Mouse (Mus musculus) granulocyte monocyte progenitor cell, adult 5-6 weeks (primary cell): ENCODE data around the gene Plekha5. TPM values are rescaled to one million over a fixed set of nuclear protein-coding genes. Genes with fewer than 3 reads are reported as not detected.
"Not testable (repeated sequence)": the region's sequence is repeated elsewhere in the genome, so short reads cannot be mapped to it uniquely, and the experiment has no call there.

Experiments used
- ATAC-seq: replicated peaks from 2 replicates; pipeline ENCODE4 v1.8.0; 2016; ENCODE audit warnings: mild to moderate bottlenecking, moderate TSS enrichment, inconsistent platforms; ENCODE audit not compliant: poor library complexity, severe bottlenecking
- total RNA-seq, 2 experiments: library from RNA; stranded (forward) in 1 of 2; stranded (reverse) in 1 of 2; fragments of 200-712, 200-1000 nt in 1 of 2; fragments of >200 nt in 1 of 2; fragmentation: Nextera tagmentation in 1 of 2; gene quantifications; 2 replicates each; pipeline ENCODE4 v1.2.3; 2014 to 2017

The Plekha5 gene
- total RNA-seq, 2 experiments from 2014 or later, result 5.5 to 15.4 TPM

DNA sequence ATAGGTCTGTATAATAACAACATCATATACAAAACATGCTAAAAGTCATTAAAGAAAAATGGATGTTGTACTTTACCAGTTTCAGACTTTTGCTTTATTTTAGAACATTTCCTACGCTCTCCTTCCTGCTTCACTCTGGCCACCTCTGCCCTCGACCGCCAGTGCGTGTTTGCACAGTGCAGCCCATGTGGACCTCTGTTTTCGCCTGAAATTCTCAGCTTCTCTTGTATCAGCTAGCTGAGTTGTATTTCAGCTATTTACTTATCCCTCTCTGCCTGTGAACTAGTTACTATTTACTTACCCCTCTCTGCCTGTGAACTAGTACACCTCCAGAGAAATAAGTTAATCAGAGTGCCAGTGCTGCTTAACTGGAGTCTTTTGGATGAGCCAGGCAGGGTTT lies 62.8 kb downstream of the Plekha5 start:
- ATAC-seq, result no peak

DNA sequence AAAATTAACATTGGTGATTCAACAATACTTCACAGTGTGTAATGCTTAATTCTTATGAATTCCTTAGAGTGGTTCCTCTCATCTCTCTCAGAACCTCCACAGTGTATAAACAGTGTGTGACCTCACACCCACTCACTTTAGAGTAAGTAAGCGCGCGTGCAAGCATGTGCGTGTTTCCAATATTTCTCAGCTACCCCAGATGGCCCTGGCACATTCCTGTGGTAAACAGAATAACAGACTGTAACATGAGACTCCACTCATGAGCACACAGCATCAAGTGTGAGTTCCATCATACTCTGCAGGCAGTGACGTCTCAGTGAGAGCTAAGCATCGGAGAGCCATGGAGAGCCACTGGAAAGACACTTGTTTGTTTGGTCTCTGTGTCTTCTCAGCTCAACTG lies 63.6 kb downstream of the Plekha5 start:
- no peak for ATAC-seq

GRCm38 (mm10) chr6:140488673-140489072 lies 64.8 kb downstream of the Plekha5 start:
- no peak for ATAC-seq

DNA sequence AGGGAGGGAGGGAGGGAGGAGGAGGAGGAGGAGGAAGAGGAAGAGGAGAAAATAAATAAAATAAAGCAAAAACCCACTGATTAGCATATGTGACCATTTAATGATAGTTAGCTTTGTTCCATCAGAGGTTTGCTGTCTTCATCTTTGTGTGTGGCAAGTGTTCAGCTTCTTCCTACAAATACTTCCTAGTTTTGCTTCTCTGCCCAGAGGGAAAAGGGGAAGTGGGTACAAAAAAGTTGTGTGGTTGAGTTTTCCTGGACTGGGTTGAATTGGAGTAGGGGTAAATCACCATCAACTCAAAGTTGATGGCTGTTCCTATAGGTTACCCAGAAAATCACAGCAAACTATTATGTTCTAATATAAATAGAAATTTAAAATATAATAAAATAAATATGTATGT lies 65.7 kb downstream of the Plekha5 start:
- ATAC-seq, result peak; percentile 79

- ATAC-seq, result no peak
Observed at GRCm38 (mm10) chr6:140490220-140490619, 66.4 kb downstream of the Plekha5 start.

- ATAC-seq, result peak; percentile 68
Observed at GRCm38 (mm10) chr6:140490921-140491537, 67.2 kb downstream of the Plekha5 start.

DNA sequence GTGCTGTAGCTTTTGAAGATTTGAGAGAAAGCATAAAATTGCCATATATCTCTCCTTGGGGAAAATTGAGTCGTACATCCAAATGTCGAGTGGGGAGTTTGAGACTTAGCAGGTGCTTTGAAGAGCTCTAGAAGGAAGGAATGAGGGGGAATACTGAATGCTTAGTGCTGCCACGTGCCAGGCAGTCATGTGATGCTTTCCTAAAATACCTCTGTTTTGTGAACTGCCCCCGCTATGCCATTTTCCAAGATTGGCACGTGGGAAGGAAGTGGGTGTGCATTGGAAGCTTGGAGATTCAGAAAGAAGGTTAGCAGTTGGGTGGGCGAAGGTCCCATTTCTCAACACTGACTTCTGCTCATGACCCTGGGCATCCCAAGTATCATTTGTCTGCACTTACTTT lies 68.2 kb downstream of the Plekha5 start:
- ATAC-seq, result no peak

DNA sequence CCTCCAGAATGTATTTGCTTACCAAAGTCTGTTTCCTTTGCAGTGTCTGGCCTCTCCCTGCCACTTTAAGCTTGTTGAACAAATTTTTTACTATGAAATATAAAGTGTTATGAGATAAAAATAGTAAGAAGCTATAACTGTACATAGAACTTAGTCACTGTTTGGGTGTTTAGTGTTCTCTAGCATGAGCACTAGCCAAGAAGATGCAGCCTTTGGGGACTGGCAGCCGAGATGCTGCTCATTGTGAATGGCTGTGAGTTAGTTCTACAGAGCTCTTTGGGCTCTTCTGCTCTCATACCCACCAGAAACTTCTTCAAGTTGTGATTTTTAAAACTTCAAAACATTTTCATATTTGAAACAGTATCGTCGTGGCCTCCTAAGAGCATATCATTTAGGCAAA lies 74.2 kb downstream of the Plekha5 start:
- ATAC-seq, result no peak

GRCm38 (mm10) chr6:140498958-140499357 lies 75.1 kb downstream of the Plekha5 start:
- no peak for ATAC-seq

DNA sequence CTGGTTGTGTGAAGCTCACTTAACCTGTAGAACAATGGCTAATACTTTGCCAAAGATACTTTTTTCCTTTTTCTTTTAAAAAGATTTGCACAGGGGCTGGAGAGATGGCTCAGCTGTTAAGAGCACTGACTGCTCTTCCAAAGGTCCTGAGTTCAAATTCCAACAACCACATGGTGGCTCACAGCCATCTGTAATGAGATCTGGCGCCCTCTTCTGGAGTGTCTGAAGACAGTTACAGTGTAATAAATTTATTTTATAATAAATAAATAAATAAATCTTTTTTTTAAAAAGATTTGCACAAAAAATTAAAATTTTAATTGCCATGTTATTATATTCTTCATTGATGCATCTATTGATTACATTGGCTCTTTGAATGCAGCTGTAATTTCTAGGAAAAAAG lies 77.0 kb downstream of the Plekha5 start:
- ATAC-seq, result not testable (repeated sequence)

DNA sequence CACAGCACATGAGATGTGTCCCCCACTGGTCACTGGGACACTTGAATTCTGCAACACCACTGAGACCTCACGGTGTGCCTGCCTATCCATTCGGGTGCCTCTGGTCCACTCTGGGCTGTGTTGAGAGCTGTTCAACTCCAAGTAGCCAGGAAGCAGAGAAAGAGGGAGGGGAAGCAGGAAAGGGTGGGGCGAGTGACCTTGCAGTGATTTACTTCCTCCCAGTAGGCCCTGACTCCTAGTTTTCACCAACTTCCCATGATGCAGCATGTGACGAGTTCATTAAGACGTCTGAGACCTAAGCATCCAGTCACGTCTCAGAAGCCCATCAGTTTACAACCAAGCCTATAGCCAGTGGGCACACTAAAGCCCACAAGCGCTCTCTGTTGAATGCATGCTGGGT lies 78.0 kb downstream of the Plekha5 start:
- no peak for ATAC-seq

DNA sequence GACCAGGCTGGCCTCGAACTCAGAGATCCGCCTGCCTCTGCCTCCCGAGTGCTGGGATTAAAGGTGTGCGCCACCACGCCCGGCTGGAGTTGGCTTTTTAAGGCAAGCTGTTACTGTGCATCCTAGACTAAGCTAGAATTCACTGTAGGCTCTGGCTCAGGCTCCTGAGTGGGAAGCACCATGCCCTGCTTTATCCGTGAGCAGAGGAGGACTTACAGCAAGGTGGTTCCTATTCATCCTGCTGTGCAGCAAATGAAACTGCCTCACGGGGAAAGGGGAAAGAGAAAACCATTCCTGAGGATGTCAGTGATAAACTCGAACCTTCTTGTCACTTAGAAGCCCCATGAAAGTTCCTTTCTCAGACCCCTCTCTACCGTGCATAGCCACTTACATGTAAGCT lies 80.9 kb downstream of the Plekha5 start:
- ATAC-seq, result no peak

DNA sequence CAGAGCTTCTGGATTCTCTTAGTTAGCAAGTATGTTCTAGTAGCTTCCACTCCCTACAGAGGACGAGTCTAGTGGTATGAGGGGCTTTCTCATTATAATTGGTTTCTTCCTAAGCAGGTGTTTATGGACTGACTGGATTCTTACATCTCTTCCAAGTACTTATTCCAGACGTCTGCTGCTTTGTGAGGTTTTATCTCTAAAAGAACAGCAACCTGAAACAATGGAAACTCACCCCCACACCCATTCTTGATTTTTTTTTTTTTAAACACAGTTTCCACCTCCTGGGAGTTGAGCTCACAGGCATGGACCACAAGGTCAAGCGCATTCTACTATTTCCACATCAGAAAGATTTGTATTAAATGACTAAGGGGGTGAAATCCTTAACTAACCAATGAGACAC lies 83.8 kb downstream of the Plekha5 start:
- ATAC-seq, result no peak

DNA sequence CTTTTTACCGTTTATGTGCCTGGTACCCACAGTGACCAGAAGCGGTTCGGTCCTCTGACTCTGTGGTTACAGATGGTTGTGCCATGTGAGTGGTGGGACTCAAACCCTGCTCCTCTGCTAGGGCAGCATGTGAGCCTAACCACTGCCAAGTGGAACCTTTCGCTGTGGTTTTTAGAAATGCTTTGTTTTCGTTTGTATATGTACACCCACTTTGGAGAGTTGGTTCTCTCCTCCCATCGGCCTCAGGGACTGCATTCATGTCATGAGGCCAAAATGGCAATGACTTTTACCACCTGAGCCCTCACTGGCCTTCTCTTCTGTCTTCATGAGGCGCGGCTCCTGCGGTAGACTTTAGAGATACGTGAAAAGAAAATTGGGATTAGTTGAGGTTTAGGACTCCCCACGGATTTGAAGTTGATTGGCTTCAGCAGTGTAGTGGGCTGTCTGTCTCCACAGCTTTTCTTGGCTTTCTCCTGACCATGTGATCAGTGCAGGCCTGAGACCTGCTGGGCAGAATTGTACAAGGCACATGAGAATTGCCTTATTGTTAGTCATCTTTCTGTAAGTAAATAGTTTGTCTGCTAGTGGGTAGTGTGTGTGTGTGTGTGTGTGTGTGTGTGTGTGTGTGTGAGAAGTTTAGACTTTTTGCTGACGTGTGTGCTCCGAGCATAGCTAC lies 84.8 kb downstream of the Plekha5 start:
- ATAC-seq, result no peak

GRCm38 (mm10) chr6:140509151-140509530 lies 85.3 kb downstream of the Plekha5 start:
- ATAC-seq, result no peak

GRCm38 (mm10) chr6:140512016-140512415 lies 88.2 kb downstream of the Plekha5 start:
- ATAC-seq, result no peak

GRCm38 (mm10) chr6:140512427-140512826 lies 88.6 kb downstream of the Plekha5 start:
- no peak for ATAC-seq

DNA sequence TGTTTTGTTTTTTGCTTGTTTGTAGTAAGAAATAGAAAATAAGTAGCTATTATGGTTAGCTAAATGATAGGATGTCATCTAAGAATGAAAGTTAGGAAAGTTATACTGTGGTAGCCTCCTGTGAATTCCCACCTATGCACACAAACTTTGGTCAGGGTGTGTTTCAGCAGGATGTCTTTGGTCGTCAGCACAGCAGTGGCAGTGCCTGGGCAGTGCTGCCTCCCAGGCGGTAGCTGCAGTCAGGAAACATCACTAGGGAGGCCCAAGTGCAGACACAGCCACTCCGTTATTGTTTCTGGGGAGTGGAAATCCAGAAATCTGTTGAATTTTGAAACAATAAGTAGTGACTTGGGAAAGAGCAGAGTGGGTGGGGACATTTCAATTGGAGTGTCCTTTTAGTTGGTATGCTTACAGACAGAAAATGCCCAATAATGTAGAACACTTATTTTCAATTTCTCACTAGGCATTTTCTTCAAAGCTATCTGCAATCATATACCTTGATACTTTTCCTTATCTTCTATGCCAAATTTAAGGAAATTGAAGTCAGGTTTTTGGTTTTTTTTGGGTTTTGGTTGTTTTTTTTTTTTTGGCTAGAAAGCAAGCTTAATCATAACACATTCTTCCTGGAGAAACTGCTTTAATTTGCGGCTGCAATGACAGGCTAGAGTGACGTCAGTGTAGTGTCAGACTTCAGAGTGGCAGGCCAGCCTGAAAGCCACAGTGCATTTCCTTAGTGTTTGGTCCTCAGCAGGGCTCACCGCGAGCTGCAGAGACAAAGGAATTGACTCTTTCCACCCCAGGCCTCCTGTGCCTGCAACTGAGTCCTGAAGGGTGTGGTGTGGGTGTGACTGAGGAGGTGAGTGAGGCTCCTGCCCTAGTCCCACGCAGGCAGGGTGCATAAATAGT lies 90.6 kb downstream of the Plekha5 start:
- ATAC-seq, result peak; percentile 69

DNA sequence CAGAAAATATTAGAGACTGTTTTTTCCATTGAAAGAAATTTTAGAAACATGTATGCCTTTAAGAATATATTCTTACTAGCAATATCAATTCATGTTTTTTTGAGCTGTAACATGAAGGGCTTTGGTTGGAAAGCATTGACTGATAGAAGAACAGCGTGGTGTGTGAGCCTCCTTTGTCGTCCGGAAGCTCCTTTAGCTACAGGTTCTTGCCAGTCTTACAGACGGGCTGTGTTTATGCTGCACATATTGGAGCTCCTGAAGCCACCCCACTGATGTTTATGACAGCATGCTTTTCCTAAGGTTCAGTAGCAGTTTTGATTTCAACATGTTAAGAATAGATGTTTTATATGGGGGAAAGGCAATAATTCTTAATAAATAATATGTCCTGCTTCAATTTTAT lies 91.7 kb downstream of the Plekha5 start:
- ATAC-seq, result no peak

- ATAC-seq, result no peak
Observed at GRCm38 (mm10) chr6:140516202-140516601, 92.3 kb downstream of the Plekha5 start.

GRCm38 (mm10) chr6:140517188-140517587 lies 93.3 kb downstream of the Plekha5 start:
- ATAC-seq, result peak; percentile 77
